Mouse (Mus musculus): ENCODE data around the gene Cstad.

DNA sequence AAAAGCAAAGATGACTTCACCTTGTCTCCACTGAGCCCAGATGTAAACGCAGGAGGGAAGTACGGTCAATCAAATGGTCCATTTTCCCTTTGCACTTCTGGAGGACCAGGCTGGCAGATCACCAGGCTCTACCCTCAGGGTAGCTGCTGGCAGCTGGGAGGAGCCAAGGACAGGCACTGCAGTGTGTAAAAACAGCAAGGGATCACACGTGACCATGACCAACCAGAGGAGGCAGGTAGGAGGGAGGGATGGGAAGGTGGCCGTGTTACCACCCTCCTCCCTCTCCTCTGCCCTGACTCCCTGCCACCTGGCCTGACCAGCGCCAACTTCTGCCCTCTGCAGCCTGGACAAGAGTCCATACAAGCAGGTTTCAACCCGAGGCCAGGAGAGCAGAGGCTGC is 59.7 kb downstream of the Cstad start:
- no peak; the same call in 1 of the 2 replicates for TF ChIP-seq CTCF (IDR thresholded peaks at IDR 0.05; ENCODE audit: control insufficient read depth, insufficient read depth, insufficient replicate concordance, low read depth, low read length)
- TF ChIP-seq POLR2A (IDR thresholded peaks at IDR 0.05; ENCODE audit: control insufficient read depth, low read depth, low read length): no peak
